Mouse (Mus musculus): ENCODE measurements around the gene Iqsec1. TPM values are rescaled to one million over a fixed set of nuclear protein-coding genes. Genes with fewer than 3 reads are reported as not detected.

Gene Iqsec1
- polyA plus RNA-seq, 1 experiment from 2014 or later, result 4.2 TPM

- H3K4me2 ChIP-seq (ENCODE audit: low read depth, low read length), result no peak overlapping the region; the same call in 1 of the 2 replicates
- H3K36me3 ChIP-seq (replicated peaks; ENCODE audit: insufficient read depth, low read length), result no peaks in the 10 kb centered on the region
- no peak overlapping the region for H3K4me3 ChIP-seq (ENCODE audit: low read depth, low read length)
- H3K27me3 ChIP-seq (ENCODE audit: insufficient read depth, low read length), result no peaks in the 10 kb centered on the region
- H3K27ac ChIP-seq (ENCODE audit: low read depth), result peak overlapping the region; percentile 69
- H3K9me3 ChIP-seq (ENCODE audit: low read length), result no peaks in the 10 kb centered on the region
- TF ChIP-seq CTCF (IDR thresholded peaks at IDR 0.05; ENCODE audit: low read depth) (no peak), EP300 (IDR thresholded peaks at IDR 0.05; ENCODE audit: low read depth) (no peak)
- no peak for ATAC-seq
- H3K9ac ChIP-seq (replicated peaks), result 0 out of 2 replicates have a peak overlapping the region, but pooled peaks have one; percentile 7
- no peak for DNase-seq
- whole genome bisulfite sequencing (ENCODE audit: insufficient replicate concordance), result 52% methylated on average over 2 of the region's 2 CpGs
- peaks cover 42% of the 10 kb centered on the region for H3K4me1 ChIP-seq (ENCODE audit: insufficient read depth)
Measured at GRCm38 (mm10) chr6:90758155-90758554, 230.3 kb downstream of the Iqsec1 start.

- Histone ChIP-seq H3K27me3 (ENCODE audit: insufficient read depth, low read length) (no peaks in the 10 kb centered on the region), H3K4me2 (ENCODE audit: low read depth, low read length) (peak overlapping the region; percentile 56), H3K9ac (replicated peaks) (no peak overlapping the region; the same call in 1 of the 2 replicates), H3K4me1 (ENCODE audit: insufficient read depth) (peaks cover 48% of the 10 kb centered on the region), H3K36me3 (replicated peaks; ENCODE audit: insufficient read depth, low read length) (no peaks in the 10 kb centered on the region), H3K27ac (ENCODE audit: low read depth) (peak overlapping the region; percentile 69), H3K4me3 (ENCODE audit: low read depth, low read length) (peak overlapping the region; percentile 32), H3K9me3 (ENCODE audit: low read length) (no peaks in the 10 kb centered on the region)
- ATAC-seq, result peak; percentile 33
- TF ChIP-seq CTCF (IDR thresholded peaks at IDR 0.05; ENCODE audit: low read depth) (no peak), EP300 (IDR thresholded peaks at IDR 0.05; ENCODE audit: low read depth) (no peak)
- 41% methylated on average over 12 of the region's 12 CpGs for WGBS (ENCODE audit: insufficient replicate concordance)
- DNase-seq, result peak; percentile 67
Measured at GRCm38 (mm10) chr6:90757427-90757883, 231.0 kb downstream of the Iqsec1 start.

DNA sequence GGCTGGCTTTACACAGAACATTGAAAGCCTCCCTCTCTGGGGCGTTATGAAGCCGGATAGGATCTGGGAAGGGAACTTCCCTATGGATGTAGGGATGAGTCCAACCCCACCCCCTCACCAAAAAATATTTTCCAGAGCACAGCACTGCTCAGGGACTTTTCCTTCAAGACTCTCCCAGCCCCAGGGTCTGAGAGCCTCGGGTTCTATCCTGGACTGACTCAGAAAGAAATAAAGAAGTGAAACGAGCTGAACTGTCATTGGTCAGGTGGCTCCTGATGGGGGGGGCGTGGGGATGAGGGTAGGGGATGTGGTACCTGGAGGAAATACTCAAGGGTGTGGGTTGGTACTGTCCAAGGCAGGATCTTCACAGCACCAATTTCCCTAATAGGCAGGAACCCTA lies 231.9 kb downstream of the Iqsec1 start:
- H3K36me3 ChIP-seq (replicated peaks; ENCODE audit: insufficient read depth, low read length), result no peaks in the 10 kb centered on the region
- TF ChIP-seq EP300 (IDR thresholded peaks at IDR 0.05; ENCODE audit: low read depth), result no peak
- TF ChIP-seq CTCF (IDR thresholded peaks at IDR 0.05; ENCODE audit: low read depth), result no peak
- 51% methylated on average over 5 of the region's 5 CpGs for WGBS (ENCODE audit: insufficient replicate concordance)
- DNase-seq (no peak), ATAC-seq (no peak)
- H3K9ac ChIP-seq (replicated peaks), result no peak overlapping the region
- no peaks in the 10 kb centered on the region for H3K27me3 ChIP-seq (ENCODE audit: insufficient read depth, low read length)
- H3K4me1 ChIP-seq (ENCODE audit: insufficient read depth), result peaks cover 49% of the 10 kb centered on the region
- H3K9me3 ChIP-seq (ENCODE audit: low read length), result no peaks in the 10 kb centered on the region
- H3K4me3 ChIP-seq (ENCODE audit: low read depth, low read length), result peak overlapping the region; percentile 32
- peak overlapping the region; percentile 56 for H3K4me2 ChIP-seq (ENCODE audit: low read depth, low read length)
- peak overlapping the region; percentile 69; the same call in 1 of the 2 replicates for H3K27ac ChIP-seq (ENCODE audit: low read depth)

DNA sequence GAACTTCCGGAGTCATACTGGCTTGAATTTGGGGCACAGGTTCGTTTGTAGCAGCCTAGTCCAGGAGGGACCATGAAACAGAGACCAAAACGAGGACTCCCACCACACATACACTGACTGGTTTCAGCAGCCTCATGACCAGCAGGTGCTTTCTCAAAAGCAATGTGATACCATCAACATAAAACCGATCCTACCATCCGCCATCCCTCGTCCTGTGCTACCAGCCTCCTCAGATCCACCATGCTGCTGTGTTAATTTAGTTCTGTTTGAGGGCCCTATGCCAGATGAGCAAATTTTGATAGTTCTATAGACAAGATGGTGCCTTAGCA lies 232.9 kb downstream of the Iqsec1 start:
- Histone ChIP-seq H3K27me3 (ENCODE audit: insufficient read depth, low read length) (no peaks in the 10 kb centered on the region), H3K4me3 (ENCODE audit: low read depth, low read length) (no peak overlapping the region), H3K36me3 (replicated peaks; ENCODE audit: insufficient read depth, low read length) (no peaks in the 10 kb centered on the region), H3K9ac (replicated peaks) (no peak overlapping the region), H3K4me1 (ENCODE audit: insufficient read depth) (peaks cover 54% of the 10 kb centered on the region), H3K4me2 (ENCODE audit: low read depth, low read length) (peak overlapping the region; percentile 56; the same call in 1 of the 2 replicates), H3K27ac (ENCODE audit: low read depth) (peak overlapping the region; percentile 12; the same call in 1 of the 2 replicates), H3K9me3 (ENCODE audit: low read length) (no peaks in the 10 kb centered on the region)
- TF ChIP-seq CTCF (IDR thresholded peaks at IDR 0.05; ENCODE audit: low read depth) (no peak), EP300 (IDR thresholded peaks at IDR 0.05; ENCODE audit: low read depth) (no peak)
- DNase-seq, result no peak
- no peak for ATAC-seq
- 75% methylated on average over 6 of the region's 6 CpGs for WGBS (ENCODE audit: insufficient replicate concordance)

- H3K4me3 ChIP-seq (ENCODE audit: low read depth, low read length), result no peak overlapping the region
- peak overlapping the region; percentile 70; the same call in 1 of the 2 replicates for H3K27ac ChIP-seq (ENCODE audit: low read depth)
- TF ChIP-seq CTCF (IDR thresholded peaks at IDR 0.05; ENCODE audit: low read depth) (no peak), EP300 (IDR thresholded peaks at IDR 0.05; ENCODE audit: low read depth) (no peak)
- no peaks in the 10 kb centered on the region for H3K9me3 ChIP-seq (ENCODE audit: low read length)
- WGBS (ENCODE audit: insufficient replicate concordance), result 55% methylated on average over 7 of the region's 7 CpGs
- H3K4me1 ChIP-seq (ENCODE audit: insufficient read depth), result peaks cover 54% of the 10 kb centered on the region
- ATAC-seq (no peak), DNase-seq (no peak)
- H3K27me3 ChIP-seq (ENCODE audit: insufficient read depth, low read length), result no peaks in the 10 kb centered on the region
- peak overlapping the region; percentile 56 for H3K4me2 ChIP-seq (ENCODE audit: low read depth, low read length)
- H3K9ac ChIP-seq (replicated peaks), result no peak overlapping the region
- H3K36me3 ChIP-seq (replicated peaks; ENCODE audit: insufficient read depth, low read length), result no peaks in the 10 kb centered on the region
Measured at GRCm38 (mm10) chr6:90754927-90755612, 233.4 kb downstream of the Iqsec1 start.

GRCm38 (mm10) chr6:90754093-90754492 lies 234.4 kb downstream of the Iqsec1 start:
- H3K9ac ChIP-seq (replicated peaks), result no peak overlapping the region
- no peaks in the 10 kb centered on the region for H3K9me3 ChIP-seq (ENCODE audit: low read length)
- TF ChIP-seq EP300 (IDR thresholded peaks at IDR 0.05; ENCODE audit: low read depth) (no peak), CTCF (IDR thresholded peaks at IDR 0.05; ENCODE audit: low read depth) (no peak)
- 51% methylated on average over 2 of the region's 2 CpGs for WGBS (ENCODE audit: insufficient replicate concordance)
- ATAC-seq (peak; percentile 41; the same call in 1 of the 2 replicates), DNase-seq (no peak)
- H3K27me3 ChIP-seq (ENCODE audit: insufficient read depth, low read length), result no peaks in the 10 kb centered on the region
- peak overlapping the region; percentile 70 for H3K27ac ChIP-seq (ENCODE audit: low read depth)
- peak overlapping the region; percentile 18; the same call in 1 of the 2 replicates for H3K4me2 ChIP-seq (ENCODE audit: low read depth, low read length)
- no peak overlapping the region for H3K4me3 ChIP-seq (ENCODE audit: low read depth, low read length)
- H3K4me1 ChIP-seq (ENCODE audit: insufficient read depth), result peaks cover 61% of the 10 kb centered on the region
- H3K36me3 ChIP-seq (replicated peaks; ENCODE audit: insufficient read depth, low read length), result no peaks in the 10 kb centered on the region
